Mouse (Mus musculus): ENCODE data around the gene Gadd45a.
"Not testable (repeated sequence)": the region's sequence is repeated elsewhere in the genome, so short reads cannot be mapped to it uniquely, and the experiment has no call there.

Gadd45a gene

DNA sequence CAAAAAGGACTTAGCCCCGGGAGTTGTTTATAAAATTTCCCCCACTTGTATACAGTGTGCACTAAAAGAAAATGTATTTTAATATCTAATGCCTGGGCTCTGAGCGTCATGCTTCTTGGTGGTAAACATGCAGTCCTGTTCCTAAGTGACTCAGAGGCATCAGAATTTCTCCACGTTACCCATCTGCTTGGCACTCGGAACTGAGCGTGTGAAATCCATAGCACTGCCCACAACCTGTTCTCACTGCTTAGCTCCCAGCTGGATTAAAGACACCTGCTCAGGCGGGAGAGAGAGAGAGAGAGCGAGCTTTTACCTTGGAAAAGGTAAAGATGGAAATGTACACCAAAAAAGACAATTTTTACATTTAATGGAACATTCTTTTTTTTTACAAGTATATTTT is 18.3 kb downstream of the Gadd45a start:
- not testable (repeated sequence) for DNase-seq (ENCODE audit: low spot score in 2 of 2)

DNA sequence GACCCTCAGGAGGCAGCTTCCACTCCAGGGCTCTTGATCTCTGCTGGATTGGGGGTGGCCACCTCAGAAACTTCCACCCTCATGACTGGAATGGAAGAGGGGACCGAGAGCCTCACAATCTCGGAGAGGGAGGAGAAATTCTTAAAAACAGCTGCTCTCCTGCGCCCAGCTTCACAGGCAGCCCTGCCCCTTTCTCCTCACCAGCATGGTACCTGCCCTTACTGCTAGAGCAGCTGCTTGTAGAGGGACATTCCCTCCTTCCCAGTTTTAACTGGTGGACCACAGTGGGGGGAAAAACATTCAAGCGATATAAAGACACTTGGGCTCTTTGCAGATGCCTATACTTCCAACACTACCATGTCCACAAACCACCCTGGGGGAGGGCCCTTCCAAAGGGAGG is 18.9 kb downstream of the Gadd45a start:
- no peak for DNase-seq (ENCODE audit: low spot score in 2 of 2)

DNA sequence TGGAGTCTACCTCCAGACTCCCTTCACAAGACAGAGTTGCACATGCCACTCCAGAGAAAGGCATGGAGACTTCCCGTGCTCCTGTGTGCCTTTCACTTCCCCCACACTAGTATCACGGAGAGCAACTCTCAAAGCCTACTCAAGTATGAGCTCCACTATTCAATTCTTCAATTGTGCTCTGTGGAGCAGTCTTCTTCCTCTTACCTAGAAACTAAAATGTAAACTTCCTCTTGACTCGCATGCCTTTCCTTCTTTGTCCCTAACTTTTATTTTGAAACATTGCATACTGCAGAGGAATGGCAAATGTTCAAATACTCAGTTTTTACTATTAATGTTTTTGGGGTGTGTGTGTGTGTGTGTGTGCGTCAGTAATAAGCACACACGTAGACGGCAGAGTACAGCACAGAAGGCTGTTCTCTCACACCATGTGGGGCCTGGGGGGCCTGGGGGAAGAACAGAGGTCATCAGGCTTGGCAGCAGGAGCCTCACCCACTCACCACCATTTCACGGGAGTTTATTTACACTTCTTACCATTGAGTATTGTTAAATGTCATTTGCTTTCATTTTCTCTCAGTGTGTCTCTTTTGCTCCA is 20.6 kb downstream of the Gadd45a start:
- no peak for DNase-seq (ENCODE audit: low spot score in 2 of 2)

- no peak for DNase-seq (ENCODE audit: low spot score in 2 of 2)
These were observed 21.3 kb downstream of the Gadd45a start for GRCm38 (mm10) chr6:67015739-67016519.

GRCm38 (mm10) chr6:67014679-67015075 is 22.6 kb downstream of the Gadd45a start:
- no peak for DNase-seq (ENCODE audit: low spot score in 2 of 2)

DNA sequence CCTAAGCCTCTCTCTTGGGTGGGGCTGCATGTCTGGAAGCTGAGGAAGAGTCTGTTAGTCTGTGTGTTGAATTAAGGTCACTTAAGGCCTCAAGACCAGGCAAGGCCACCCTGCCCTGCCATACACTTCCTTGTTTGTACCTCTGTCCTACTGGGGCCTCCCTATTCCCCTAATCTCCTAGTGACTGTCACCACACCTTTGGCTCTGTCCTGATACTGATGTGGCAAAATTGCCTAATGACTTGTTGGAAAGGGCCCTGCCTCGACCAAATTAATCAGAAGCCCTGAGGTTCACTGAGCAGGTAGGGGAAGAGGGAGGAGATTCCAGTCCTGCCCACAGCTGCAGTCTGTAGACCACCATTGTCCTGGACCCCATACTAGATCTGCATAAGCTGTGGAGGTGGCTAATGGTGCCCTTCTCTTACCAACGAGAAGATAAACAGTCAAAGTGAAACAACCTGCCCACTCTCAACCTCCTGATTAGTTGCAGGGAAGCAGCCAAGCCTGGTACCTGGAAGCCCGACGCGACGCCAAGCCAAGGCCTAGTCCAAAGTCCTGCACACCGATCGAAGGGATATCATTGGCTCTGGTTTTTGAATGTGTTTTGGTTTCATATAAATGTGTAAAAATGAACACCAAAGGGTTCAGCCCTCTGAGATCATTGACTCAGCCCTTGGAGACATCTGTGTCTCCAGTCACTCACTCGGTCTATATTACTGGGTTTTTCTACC is 23.1 kb downstream of the Gadd45a start:
- DNase-seq (ENCODE audit: low spot score in 2 of 2) = no peak

GRCm38 (mm10) chr6:67013293-67013948 is 23.8 kb downstream of the Gadd45a start:
- DNase-seq (ENCODE audit: low spot score in 2 of 2) = no peak

DNA sequence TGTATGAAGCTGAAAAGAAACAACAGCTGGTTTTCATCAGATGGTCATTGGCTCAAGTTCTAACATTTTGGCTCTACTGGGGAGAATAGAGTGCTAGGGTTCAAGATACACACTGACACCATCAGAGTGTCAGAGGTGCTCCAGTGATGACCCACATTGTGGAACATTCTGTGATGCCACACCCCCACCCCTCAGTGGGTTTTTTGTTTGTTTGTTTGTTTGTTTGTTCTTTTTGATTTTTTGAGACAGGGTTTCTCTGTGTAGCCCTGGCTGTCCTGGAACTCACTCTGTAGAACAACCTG is 26.1 kb downstream of the Gadd45a start:
- no peak for DNase-seq (ENCODE audit: low spot score in 2 of 2)

DNA sequence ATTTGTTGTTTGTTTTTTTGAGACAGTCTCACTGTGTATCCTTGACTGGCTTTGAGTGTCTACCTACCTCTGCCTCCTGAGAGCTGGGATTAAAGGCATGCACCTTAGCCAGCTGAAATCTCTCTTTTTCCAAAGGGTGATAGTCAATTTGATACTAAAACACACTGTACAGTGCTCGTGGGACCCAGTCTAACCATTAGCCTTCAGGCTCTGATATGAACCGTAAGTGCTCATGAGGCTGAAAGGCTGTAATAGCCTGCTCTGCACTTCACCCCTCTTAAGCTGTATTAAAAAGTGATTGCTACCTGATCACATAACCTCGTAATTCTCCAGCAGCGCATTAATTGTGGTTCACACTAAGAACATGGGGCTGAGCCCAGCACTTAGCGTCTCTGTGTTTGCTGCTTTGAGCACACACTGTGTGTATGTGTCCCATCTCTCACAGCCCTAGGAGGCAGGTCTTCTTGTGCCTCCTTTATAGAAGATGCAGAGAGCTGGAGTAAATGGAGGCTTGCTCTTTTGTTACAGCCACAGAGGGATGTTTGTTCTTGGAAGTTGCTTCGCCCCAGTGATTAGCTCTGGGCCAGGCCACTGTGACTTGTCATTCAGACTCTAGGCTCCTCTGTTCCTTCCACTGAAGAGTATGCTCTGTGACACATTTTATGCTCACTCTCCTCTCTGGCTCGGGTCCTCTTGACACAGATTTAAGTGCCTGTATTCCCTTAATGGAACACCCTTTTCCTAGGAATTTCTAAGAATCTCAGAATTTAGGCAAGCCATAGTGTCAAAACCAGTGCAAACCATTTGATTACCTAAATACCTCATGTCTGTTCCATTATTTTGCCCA is 26.7 kb downstream of the Gadd45a start:
- DNase-seq (ENCODE audit: low spot score in 2 of 2) = no peak

DNA sequence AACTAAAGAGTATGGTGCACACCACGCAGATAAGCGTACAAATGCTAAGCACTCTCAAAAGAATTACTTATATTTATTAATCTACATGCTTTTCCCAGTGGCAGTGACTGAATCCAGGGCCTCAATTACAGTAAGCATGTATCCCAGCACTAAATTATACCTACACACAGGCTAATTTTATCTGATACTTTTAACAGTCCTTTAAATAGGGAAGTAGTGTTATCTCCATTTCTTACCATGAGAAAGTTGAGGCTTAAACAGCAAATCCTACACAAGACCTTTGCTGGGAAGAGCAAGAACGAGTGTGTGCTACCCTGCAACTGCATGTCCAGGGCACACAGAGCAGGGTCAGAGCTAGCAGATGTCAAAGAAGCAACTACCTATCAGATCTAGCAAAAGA is 27.4 kb downstream of the Gadd45a start:
- DNase-seq (ENCODE audit: low spot score in 2 of 2) = no peak

GRCm38 (mm10) chr6:66999800-67000199 is 37.5 kb downstream of the Gadd45a start:
- no peak for DNase-seq (ENCODE audit: low spot score in 2 of 2)

- DNase-seq (ENCODE audit: low spot score in 2 of 2) = no peak
These were observed 38.6 kb downstream of the Gadd45a start for GRCm38 (mm10) chr6:66998645-66999044.

DNA sequence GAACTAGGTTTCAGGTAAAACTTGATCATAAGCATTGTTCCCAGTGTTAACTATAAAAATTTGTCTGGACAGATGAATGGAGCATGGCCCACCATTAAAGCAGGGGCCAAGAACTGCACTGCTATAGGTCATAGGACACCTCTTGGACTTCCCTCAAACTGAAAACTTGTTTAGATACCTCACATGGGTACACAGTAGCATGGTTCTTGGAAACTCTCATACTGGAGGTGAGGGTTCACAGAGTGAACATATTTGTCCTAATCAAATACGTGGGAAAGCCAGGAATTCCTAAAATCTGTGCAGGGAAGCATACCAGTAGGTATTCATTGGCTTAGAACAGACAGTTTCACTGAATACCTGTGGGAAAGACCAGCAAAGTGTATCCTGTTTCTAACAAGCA is 41.0 kb downstream of the Gadd45a start:
- DNase-seq (ENCODE audit: low spot score in 2 of 2) = no peak

DNA sequence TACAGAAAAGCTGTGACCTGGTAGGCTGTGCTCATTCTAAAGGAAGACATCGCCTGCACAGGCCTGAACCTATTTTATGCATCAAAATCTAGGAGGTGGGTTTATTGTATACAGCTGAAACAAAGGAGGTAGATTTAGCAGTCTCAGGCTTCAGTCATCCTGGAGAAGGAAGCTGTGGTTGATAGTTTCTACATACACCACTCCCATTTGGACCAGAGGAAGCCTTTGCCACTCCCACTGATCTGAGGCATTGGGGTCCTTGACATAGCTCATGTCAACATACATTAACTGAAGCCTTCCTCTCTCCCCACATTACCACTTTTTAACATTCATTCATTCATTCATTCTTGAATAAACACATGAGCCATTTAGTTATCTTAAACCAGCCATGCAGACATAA is 41.4 kb downstream of the Gadd45a start:
- DNase-seq (ENCODE audit: low spot score in 2 of 2) = no peak

DNA sequence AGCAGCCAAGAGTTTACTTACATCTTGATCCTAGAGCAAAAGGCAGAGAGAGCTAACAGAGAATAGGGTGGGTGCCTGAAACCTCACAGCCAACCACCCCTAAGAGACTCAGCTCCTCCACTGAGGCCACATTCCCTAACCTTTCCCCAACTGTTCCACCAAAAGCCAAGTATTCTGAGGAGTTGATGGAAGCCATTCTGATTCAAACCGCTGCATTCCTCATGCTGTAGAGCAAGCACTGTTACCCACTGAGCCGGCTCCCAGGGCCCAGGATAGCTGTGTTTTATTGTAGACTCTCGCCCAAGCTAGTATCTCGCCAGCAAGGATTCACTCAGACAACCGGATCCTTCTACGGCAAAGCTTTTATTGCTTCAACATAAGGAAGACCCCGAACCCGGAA is 42.3 kb downstream of the Gadd45a start:
- no peak for DNase-seq (ENCODE audit: low spot score in 2 of 2)

GRCm38 (mm10) chr6:66992786-66993185 is 44.5 kb downstream of the Gadd45a start:
- DNase-seq (ENCODE audit: low spot score in 2 of 2) = no peak

DNA sequence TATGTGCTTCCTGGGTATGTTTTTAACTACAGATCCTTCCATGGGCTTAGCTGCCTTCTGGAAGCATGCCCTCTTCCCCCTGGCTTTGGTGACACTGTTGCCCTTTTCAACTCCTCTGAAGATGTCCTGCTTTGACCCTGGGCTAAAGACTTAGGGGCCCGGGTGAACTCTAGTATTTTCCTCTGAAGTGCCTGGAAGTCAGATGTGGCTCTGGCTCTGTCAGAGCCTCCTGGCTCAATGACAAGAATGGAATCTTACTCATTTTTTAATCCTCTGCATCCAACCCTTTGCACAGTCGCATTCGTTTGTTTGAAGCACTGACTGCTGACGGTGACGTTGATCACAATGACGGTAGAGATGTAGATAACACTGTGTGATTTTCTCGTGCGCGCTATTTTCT is 45.0 kb downstream of the Gadd45a start:
- DNase-seq (ENCODE audit: low spot score in 2 of 2) = no peak

- DNase-seq (ENCODE audit: low spot score in 2 of 2) = no peak
These were observed 47.7 kb downstream of the Gadd45a start for GRCm38 (mm10) chr6:66989518-66989917.

DNA sequence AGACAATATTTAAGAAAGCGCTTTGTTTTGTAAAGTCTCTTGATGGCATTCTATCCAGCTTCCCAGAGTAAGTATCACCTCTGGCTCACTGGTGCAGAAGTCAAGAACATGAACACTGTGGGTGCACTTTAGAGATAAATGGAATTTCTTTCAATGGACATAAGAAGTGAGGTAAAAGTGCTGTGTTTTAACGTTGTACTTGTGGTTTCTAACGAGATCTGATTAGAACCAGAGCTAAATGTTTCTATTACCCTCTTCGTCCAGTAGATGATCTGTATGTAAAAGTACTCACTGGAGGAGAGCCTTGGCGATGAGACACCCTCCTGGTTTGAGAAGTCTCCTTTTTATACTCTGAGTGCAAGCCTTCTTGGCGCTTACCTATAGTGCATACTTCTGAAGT is 48.2 kb downstream of the Gadd45a start:
- no peak for DNase-seq (ENCODE audit: low spot score in 2 of 2)

GRCm38 (mm10) chr6:66988363-66988762 is 48.9 kb downstream of the Gadd45a start:
- no peak for DNase-seq (ENCODE audit: low spot score in 2 of 2)

DNA sequence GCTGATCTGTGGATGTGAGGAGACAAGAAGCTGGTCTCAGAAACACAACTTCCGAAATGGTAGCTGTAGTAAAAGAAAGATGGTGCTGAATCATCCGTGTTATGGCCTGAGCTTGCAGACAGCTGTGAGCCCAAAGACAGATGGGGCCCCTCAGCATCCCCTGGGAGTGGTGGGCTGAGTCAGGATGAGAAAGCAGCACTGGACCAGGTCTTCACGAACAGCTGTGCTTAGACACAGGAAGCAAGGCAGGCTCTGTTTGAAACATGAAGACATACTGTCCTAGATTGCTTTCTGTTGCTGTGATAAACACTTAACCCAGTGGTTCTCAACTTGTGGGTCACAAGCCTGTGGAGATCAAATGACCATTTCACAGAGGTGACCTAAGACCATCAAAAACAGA is 49.6 kb downstream of the Gadd45a start:
- peak in 1 of 2 experiments; percentile 31 for DNase-seq (ENCODE audit: low spot score in 2 of 2)

GRCm38 (mm10) chr6:66986063-66986462 is 51.2 kb downstream of the Gadd45a start:
- DNase-seq (ENCODE audit: low spot score in 2 of 2) = no peak

Data from spleen, postnatal 4 days (tissue).